Mouse (Mus musculus) kidney, embryonic 16.5 days (tissue): Measurements from ENCODE around the gene Ccdc146. TPM values are rescaled to one million over a fixed set of nuclear protein-coding genes. Genes with fewer than 3 reads are reported as not detected.
A peak's percentile ranks its signal among the peaks of the same experiment; 100 is the strongest.

Source experiments
- ATAC-seq: fragments of 200-750 bp; cut with Nextera tagmentation; 2 replicates; pipeline ENCODE4 v1.8.0; 2017; ENCODE audit warnings: moderate TSS enrichment; ENCODE audit not compliant: low FRiP score, low TSS enrichment
- H3K27ac ChIP-seq: fragments of 300-500 bp; sonication (generic); 2 replicates; pipeline ENCODE4 v1.5.1; 2014; ENCODE audit warnings: low read length
- H3K27me3 ChIP-seq: fragments of 300-500 bp; sonication (generic); 2 replicates; pipeline ENCODE4 v1.6.1; 2014; ENCODE audit warnings: low read length, control low read depth, mixed read lengths; ENCODE audit not compliant: insufficient read depth
- H3K36me3 ChIP-seq: fragments of 300-500 bp; sonication (generic); 2 replicates; pipeline ENCODE4 v1.6.1; 2014; ENCODE audit warnings: low read length, control low read depth, mixed read lengths; ENCODE audit not compliant: insufficient read depth
- H3K4me1 ChIP-seq: fragments of 300-500 bp; sonication (generic); 2 replicates; pipeline ENCODE4 v1.6.1; 2014; ENCODE audit warnings: low read length, control low read depth, mixed read lengths; ENCODE audit not compliant: insufficient read depth
- H3K4me2 ChIP-seq: fragments of 300-500 bp; sonication (generic); replicated peaks from 2 replicates; pipeline ENCODE4 v1.6.1; 2014; ENCODE audit warnings: low read depth, low read length
- H3K4me3 ChIP-seq: fragments of 300-500 bp; sonication (generic); 2 replicates; pipeline ENCODE4 v1.5.1; 2014; ENCODE audit warnings: mild to moderate bottlenecking, low read length
- H3K9ac ChIP-seq: fragments of 300-500 bp; sonication (generic); replicated peaks from 2 replicates; pipeline ENCODE4 v1.6.1; 2014; ENCODE audit warnings: low read length
- H3K9me3 ChIP-seq: fragments of 300-500 bp; sonication (generic); 2 replicates; pipeline ENCODE4 v1.6.1; 2016; ENCODE audit warnings: low read length, control low read depth
- WGBS: fragments of 180-500 bp; shearing (Covaris S2); extraction: QIAGEN DNeasy Blood & Tissue Kit; methylation state at CpG from one replicate; pipeline ENCODE4 v1.1.7; 2014; 5-methylcytosine and 5-hydroxymethylcytosine counted together
- polyA plus RNA-seq: library from polyadenylated mRNA; unstranded; fragments of >200 nt; fragmentation: Nextera tagmentation; extraction: Ambion mirVana; gene quantifications from 2 replicates; pipeline ENCODE4 v1.2.1, GENCODE M21; 2015

The Ccdc146 gene
- polyA plus RNA-seq, 1 experiment from 2014 or later, result 0.27 TPM

DNA sequence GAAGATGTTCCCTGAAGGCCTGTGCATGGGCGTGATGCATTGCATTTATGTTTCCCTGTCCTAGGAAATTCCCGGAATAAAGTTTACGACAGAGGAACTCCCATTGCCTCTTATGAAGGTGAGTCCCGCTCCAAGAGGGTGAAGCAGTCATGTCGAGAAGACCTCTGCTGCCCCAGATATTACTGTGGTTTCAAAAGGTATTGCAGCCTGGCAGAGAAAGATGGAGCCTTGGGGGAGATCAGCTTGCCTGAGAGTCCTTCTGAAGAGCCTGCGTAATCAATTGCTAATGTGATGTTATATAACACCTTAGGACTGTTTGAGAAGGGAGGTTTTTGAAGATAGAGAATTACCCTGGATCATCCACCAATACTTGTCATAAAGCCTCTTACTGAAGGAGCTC, 166.7 kb downstream of the Ccdc146 start:
- H3K9me3 ChIP-seq, result no peaks in the 10 kb centered on the region
- ATAC-seq, result no peak
- no peak overlapping the region for H3K27ac ChIP-seq
- H3K9ac ChIP-seq, result no peak overlapping the region
- no peaks in the 10 kb centered on the region for H3K4me1 ChIP-seq
- H3K4me2 ChIP-seq, result no peak overlapping the region
- H3K36me3 ChIP-seq, result no peaks in the 10 kb centered on the region
- no peaks in the 10 kb centered on the region for H3K27me3 ChIP-seq
- H3K4me3 ChIP-seq, result no peak overlapping the region
- 71% methylated on average over 6 of the region's 6 CpGs for WGBS

DNA sequence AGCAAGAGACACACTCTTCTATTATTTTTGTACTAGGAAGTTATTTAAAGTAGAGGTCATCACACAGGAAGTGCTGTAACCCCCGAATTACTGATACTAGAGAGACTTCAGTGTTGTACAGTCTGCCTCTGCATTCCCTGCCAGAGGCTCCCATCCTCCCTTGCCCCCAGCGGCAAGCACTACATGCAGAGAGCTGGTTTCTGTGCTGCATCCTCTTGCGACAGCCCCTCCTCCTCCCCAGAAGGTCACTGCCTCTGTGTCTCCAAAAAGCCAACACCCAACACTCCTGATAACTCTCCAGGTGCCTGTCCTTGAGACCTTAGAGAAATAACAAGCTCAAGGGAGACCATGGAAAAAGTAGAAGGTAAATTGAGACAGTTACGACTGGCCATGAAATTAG, 167.4 kb downstream of the Ccdc146 start:
- H3K4me1 ChIP-seq, result no peaks in the 10 kb centered on the region
- H3K27me3 ChIP-seq, result no peaks in the 10 kb centered on the region
- WGBS, result 45% methylated on average over 4 of the region's 4 CpGs

DNA sequence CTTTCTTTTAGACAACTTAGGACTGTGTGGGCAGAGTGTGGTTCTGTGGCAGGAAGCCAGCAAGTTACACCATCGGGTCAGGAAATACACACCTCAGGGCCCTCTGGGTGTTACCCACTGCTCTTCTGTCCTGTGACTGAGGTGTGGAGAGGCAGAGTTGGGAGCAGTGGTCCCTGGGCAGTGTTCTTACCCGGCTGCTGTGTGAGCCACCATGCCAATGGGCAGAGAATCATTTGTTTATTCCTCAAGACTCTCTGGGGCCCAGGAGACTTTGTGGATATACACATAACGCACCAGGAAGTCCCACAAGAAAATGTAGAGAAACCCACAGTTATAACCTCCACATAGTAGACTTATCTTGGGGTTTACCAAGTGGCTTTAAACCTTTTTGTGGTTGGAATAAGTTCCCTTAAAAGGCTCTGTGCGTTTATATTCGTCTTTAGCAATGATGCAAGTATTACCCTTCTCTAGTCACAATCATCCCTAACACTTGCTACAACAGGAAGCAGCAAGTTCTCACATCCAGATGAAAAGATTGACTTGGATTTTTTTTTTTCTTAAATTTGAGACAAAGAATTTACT, 168.8 kb downstream of the Ccdc146 start:
- H3K9me3 ChIP-seq, result no peaks in the 10 kb centered on the region
- 83% methylated on average over 5 of the region's 5 CpGs for WGBS
- ATAC-seq, result no peak
- H3K27me3 ChIP-seq, result no peaks in the 10 kb centered on the region
- H3K9ac ChIP-seq, result no peak overlapping the region
- H3K27ac ChIP-seq, result no peak overlapping the region
- H3K4me2 ChIP-seq, result no peak overlapping the region
- H3K4me3 ChIP-seq, result no peak overlapping the region
- H3K36me3 ChIP-seq, result no peaks in the 10 kb centered on the region
- H3K4me1 ChIP-seq, result no peaks in the 10 kb centered on the region

More for the DNA sequence above, 167.4 kb downstream of the Ccdc146 start:
- no peaks in the 10 kb centered on the region for H3K9me3 ChIP-seq
- H3K4me3 ChIP-seq, result no peak overlapping the region
- no peak overlapping the region for H3K4me2 ChIP-seq
- no peak overlapping the region for H3K27ac ChIP-seq
- no peaks in the 10 kb centered on the region for H3K36me3 ChIP-seq
- ATAC-seq, result no peak
- H3K9ac ChIP-seq, result no peak overlapping the region

DNA sequence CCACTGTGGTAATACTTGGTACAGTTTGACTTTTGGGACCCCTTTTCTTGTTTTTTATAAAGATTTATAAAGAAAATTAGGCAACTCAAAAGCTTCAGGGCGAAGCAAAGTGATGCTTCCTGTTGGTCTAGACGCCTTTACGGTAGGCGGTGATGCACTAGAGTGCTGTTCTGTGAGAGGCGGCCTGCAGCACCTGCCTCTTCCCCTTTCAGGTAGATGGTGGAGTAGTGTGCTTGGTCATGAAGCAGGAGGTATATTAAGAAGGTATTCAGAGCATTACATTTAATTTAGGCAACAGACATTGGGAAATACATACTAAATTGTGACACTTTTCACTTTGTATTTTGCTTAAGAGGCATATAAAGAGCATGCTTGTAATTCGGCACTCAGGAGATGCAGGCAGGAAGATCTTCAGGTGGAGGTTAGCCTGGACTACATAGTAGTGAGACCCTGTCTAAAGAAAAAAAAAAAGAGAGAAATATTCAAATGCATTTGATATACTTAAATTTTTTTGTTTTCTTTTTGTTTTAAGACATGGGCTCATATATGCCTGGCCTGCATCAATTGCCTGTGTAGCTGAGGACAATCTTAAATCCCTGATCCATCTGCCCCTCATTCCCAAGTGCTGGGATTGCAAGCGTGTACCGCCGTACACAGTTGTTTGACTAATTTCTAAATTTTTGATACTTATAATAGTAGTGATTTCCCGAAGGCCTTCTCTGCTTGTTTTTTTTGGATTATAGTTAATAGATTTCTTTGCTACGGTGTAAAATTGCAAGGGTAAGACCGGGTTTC, 169.5 kb downstream of the Ccdc146 start:
- Histone ChIP-seq H3K36me3 (no peaks in the 10 kb centered on the region), H3K27me3 (no peaks in the 10 kb centered on the region), H3K4me3 (no peak overlapping the region), H3K9ac (no peak overlapping the region), H3K4me2 (no peak overlapping the region), H3K9me3 (no peaks in the 10 kb centered on the region), H3K27ac (no peak overlapping the region), H3K4me1 (no peaks in the 10 kb centered on the region)
- WGBS, result 89% methylated on average over 12 of the region's 12 CpGs
- no peak for ATAC-seq

DNA sequence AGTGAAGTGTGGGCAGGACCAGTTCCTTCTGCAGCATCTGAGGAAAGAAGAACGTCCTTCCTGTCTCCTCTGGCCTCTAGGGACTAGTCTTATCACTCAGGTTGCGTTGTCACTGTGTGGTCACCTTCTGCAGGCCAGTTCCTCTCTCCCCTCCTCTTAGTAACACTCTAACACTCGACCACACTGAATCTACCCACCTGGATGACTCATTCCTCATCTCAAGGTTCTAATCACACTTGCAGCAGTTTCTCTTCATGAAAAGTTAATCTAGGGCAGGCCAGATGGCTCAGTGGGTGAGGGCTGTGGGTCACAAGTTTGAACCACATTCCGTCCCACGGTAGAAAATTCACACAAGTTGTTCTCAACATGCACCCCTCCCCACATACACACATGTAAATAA, 175.6 kb downstream of the Ccdc146 start:
- ATAC-seq, result no peak
- Histone ChIP-seq H3K9me3 (0 out of 2 replicates have a peak, but pooled peaks cover 3% of the 10 kb centered on the region), H3K36me3 (no peaks in the 10 kb centered on the region), H3K4me1 (peaks cover 17% of the 10 kb centered on the region; the same call in 1 of the 2 replicates), H3K9ac (no peak overlapping the region), H3K27me3 (no peaks in the 10 kb centered on the region), H3K4me2 (no peak overlapping the region), H3K27ac (peak overlapping the region; percentile 27; the same call in 1 of the 2 replicates), H3K4me3 (no peak overlapping the region)
- 53% methylated on average over 5 of the region's 5 CpGs for WGBS

DNA sequence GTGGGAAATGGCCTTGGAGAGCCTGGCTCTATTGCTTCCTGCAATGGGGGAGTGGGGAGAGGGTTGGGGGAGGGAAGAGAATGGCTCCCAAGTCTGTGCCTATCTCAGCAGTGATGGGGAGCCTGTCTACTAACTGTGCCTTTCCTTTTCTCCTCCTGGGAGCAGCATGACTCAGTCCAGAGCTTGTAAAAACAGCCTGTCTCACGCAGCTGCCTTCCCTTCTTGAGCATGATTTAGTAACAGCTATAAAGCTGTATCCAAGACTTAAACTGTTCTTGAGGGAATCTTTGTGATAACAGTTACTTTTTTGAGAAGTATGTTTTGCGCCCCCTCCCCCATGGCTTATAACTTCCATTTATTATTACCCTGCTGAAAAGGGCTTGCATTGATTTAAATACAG, 176.6 kb downstream of the Ccdc146 start:
- H3K9me3 ChIP-seq, result 0 out of 2 replicates have a peak, but pooled peaks cover 3% of the 10 kb centered on the region
- H3K36me3 ChIP-seq, result no peaks in the 10 kb centered on the region
- H3K9ac ChIP-seq, result no peak overlapping the region
- H3K27me3 ChIP-seq, result no peaks in the 10 kb centered on the region
- no peak overlapping the region for H3K4me3 ChIP-seq
- peaks cover 17% of the 10 kb centered on the region; the same call in 1 of the 2 replicates for H3K4me1 ChIP-seq
- 34% methylated on average over 2 of the region's 2 CpGs for WGBS
- H3K4me2 ChIP-seq, result no peak overlapping the region
- peak; percentile 91 for ATAC-seq
- H3K27ac ChIP-seq, result peak overlapping the region; percentile 15; the same call in 1 of the 2 replicates

DNA sequence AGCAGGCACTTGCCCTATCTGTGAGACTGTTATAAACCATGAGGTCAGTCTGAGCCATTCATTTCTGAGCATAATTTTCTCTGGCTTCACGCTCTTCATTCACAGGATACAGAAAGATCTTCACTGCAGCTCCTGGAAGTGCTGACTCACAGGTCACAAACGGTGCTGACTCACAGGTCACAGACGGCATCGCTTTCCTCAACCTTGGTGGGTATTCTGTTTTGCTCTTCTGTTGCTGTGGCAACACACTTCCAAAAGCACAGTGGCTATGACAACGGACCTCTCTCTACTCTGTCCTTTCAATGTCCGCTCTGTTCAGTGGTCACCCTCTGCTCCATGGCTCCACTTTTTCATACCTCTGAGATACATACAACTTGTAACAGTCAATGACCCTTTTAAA, 177.7 kb downstream of the Ccdc146 start:
- Histone ChIP-seq H3K9me3 (0 out of 2 replicates have a peak, but pooled peaks cover 3% of the 10 kb centered on the region), H3K9ac (no peak overlapping the region), H3K27ac (no peak overlapping the region), H3K4me3 (no peak overlapping the region), H3K4me2 (no peak overlapping the region), H3K27me3 (no peaks in the 10 kb centered on the region), H3K36me3 (no peaks in the 10 kb centered on the region), H3K4me1 (peaks cover 17% of the 10 kb centered on the region; the same call in 1 of the 2 replicates)
- 48% methylated on average over 6 of the region's 6 CpGs for WGBS
- ATAC-seq, result no peak; the same call in 1 of the 2 replicates

DNA sequence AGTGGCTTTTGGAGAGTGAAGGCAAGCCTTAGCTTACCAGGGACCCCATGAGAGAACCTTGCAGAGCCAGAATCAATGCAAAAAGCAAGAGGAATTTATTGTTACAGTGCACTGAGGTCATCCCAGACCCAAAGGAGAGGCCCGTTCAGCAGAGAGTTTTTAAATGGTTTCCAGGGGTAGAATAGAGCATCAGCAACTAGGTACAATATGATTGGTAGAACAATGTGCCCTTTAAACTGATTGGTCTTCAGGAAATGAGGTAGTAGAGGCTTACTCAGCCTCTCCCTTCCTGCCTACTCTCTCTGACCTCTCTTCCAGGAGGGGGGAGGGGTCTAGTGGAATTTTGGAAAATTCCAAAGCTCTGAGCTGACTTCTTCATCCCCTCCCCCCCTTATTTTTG, 179.2 kb downstream of the Ccdc146 start:
- H3K9me3 ChIP-seq, result 0 out of 2 replicates have a peak, but pooled peaks cover 3% of the 10 kb centered on the region
- H3K36me3 ChIP-seq, result no peaks in the 10 kb centered on the region
- peaks cover 17% of the 10 kb centered on the region; the same call in 1 of the 2 replicates for H3K4me1 ChIP-seq
- ATAC-seq, result no peak
- no peak overlapping the region for H3K4me3 ChIP-seq
- no peak overlapping the region for H3K27ac ChIP-seq
- H3K9ac ChIP-seq, result no peak overlapping the region
- H3K4me2 ChIP-seq, result no peak overlapping the region
- 68% methylated on average over 1 of the region's 1 CpGs for WGBS
- no peaks in the 10 kb centered on the region for H3K27me3 ChIP-seq

DNA sequence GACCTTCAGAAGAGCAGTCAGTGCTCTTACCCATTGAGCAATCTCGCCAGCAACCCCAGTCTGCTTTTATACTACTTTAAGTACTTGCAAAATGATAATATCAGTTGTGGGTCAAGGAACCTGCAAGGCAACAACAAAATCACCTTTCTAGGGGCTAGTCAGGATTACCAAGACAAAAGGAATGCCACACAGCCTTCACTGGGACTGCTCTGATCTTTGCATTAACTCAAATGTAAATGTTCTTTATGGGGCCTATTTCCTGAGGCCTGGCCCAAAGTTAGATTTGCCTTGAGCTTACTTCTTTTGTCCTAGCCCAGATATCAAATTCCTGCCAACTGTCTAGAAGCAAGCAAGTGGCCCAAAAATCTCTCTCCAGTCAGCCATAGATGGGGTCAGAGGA, 179.9 kb downstream of the Ccdc146 start:
- no peaks in the 10 kb centered on the region for H3K36me3 ChIP-seq
- no peak for ATAC-seq
- WGBS, result 89% methylated on average over 1 of the region's 1 CpGs

More for the DNA sequence above, 179.9 kb downstream of the Ccdc146 start:
- peaks cover 17% of the 10 kb centered on the region; the same call in 1 of the 2 replicates for H3K4me1 ChIP-seq
- H3K27me3 ChIP-seq, result no peaks in the 10 kb centered on the region
- H3K4me3 ChIP-seq, result no peak overlapping the region
- H3K9me3 ChIP-seq, result 0 out of 2 replicates have a peak, but pooled peaks cover 3% of the 10 kb centered on the region
- H3K27ac ChIP-seq, result no peak overlapping the region
- no peak overlapping the region for H3K4me2 ChIP-seq
- H3K9ac ChIP-seq, result no peak overlapping the region
